Mouse (Mus musculus) C2C12 (cell line): ENCODE results near the gene Olfr722.

Source experiments
- CTCF ChIP-seq: IDR thresholded peaks from one replicate; pipeline ENCODE4 v1.5.1; 2011; ENCODE audit not compliant: control insufficient read depth, insufficient read depth, insufficient read length
- USF1 ChIP-seq: IDR thresholded peaks from one replicate; pipeline ENCODE4 v1.6.1; 2011; ENCODE audit warnings: low read depth, mild to moderate bottlenecking, control low read depth, moderate library complexity

DNA sequence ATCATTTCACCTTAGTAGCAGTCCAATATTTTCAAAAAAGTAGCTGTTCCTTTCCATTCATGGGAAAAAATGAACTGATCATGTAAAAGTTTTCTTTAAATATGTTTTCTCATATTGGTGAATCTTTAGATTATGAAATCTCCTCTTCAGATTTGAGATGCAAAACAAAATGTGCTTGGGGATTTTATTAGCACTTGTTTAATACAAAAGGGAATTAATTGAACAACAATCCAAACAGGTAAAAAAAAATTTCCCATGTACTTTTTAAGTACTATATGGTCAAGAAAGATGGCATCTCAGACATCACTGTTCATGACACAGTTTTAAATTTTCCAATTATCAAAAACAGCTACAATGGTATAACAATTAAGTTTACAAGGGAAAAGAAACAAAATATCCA, at the start of gene Olfr722:
- TF ChIP-seq CTCF (no peak), USF1 (no peak)
